22 mouse cellular contexts compared by ENCODE assay signal in genomic region chr5:122390671-122391070, GRCm38 (mm10). TPM values are rescaled to one million over a fixed set of nuclear protein-coding genes. Genes with fewer than 3 reads are reported as not detected.
DNase-seq lines count a peak whose midpoint lies in the region; ATAC-seq and TF ChIP-seq lines count a peak whose summit lies in the region.
"Had no signal": no experiment of that assay in that cellular context is flagged by ENCODE, and none has a peak within 500 bp of the region (broad histone marks: within the 10 kb centered on the region; RNA-seq: fewer than 3 reads in every experiment).

No protein-coding gene starts in this region.

- TF ChIP-seq CTCF in lung, embryonic 14.5 days (IDR thresholded peaks at IDR 0.05; ENCODE audit: low read depth) = no peak
- no peak for TF ChIP-seq CTCF in lung, postnatal 0 days (IDR thresholded peaks at IDR 0.05)
- no peak for TF ChIP-seq CTCF in stomach, postnatal 0 days (IDR thresholded peaks at IDR 0.05; ENCODE audit: low read depth)

- H3K27me3 ChIP-seq in lung, embryonic 14.5 days (ENCODE audit: insufficient read depth, low read length) = no peaks in the 10 kb centered on the region
- no peaks in the 10 kb centered on the region for H3K27me3 ChIP-seq in lung, postnatal 0 days (replicated peaks; ENCODE audit: insufficient read depth, low read length)
- no peaks in the 10 kb centered on the region for H3K27me3 ChIP-seq in midbrain, embryonic 15.5 days (replicated peaks)
- no peaks in the 10 kb centered on the region for H3K27me3 ChIP-seq in midbrain, embryonic 16.5 days (ENCODE audit: control insufficient read depth, insufficient read depth, low read depth, low read length)
- H3K27me3 ChIP-seq in stomach, embryonic 14.5 days (ENCODE audit: control insufficient read depth, insufficient read depth, low read length) = no peaks in the 10 kb centered on the region
- H3K27me3 ChIP-seq in stomach, postnatal 0 days (ENCODE audit: control insufficient read depth, insufficient read depth, low read length) = no peaks in the 10 kb centered on the region
- H3K27me3 ChIP-seq: CH12.LX; embryonic facial prominence, embryonic 12.5 days; forebrain, embryonic 13.5 days; forebrain, embryonic 15.5 days; Patski had no signal

- ATAC-seq in lung, embryonic 14.5 days (ENCODE audit: insufficient read depth) = peak; percentile 26; the same call in 1 of the 2 replicates
- ATAC-seq in lung, postnatal 0 days = no peak
- ATAC-seq in midbrain, embryonic 15.5 days (replicated peaks) = peak; percentile 31; the same call in 1 of the 2 replicates
- ATAC-seq in midbrain, embryonic 16.5 days = no peak
- ATAC-seq in stomach, embryonic 14.5 days (ENCODE audit: insufficient number of reproducible peaks, insufficient read depth, low FRiP score, low read depth) = peak; percentile 24; the same call in 1 of the 2 replicates
- no peak for ATAC-seq in stomach, postnatal 0 days (ENCODE audit: low FRiP score, low TSS enrichment)

- DNase-seq in cerebellum, adult 9-10 months = peak; percentile 36
- DNase-seq in cerebellum, postnatal 4 days (ENCODE audit: low spot score in 2 of 2) = no peak
- no peak for DNase-seq in lung, embryonic 14.5 days
- DNase-seq in lung, postnatal 0 days (ENCODE audit: low spot score) = no peak
- no peak for DNase-seq in stomach, postnatal 0 days (ENCODE audit: low spot score)
- DNase-seq: adrenal gland, adult 8-10 months; adrenal gland, postnatal 14 days; adrenal gland, postnatal 36 days; B cell, adult 2 months; cerebellum, adult 11-12 months; cerebellum, adult 2 months; cerebellum, postnatal 36 days had no signal

- no peaks in the 10 kb centered on the region for H3K36me3 ChIP-seq in lung, embryonic 14.5 days (ENCODE audit: insufficient read depth)
- H3K36me3 ChIP-seq in lung, postnatal 0 days (ENCODE audit: insufficient read depth, low read length) = no peaks in the 10 kb centered on the region
- no peaks in the 10 kb centered on the region; the same call in 1 of the 2 replicates for H3K36me3 ChIP-seq in midbrain, embryonic 15.5 days (replicated peaks)
- H3K36me3 ChIP-seq in midbrain, embryonic 16.5 days (ENCODE audit: control insufficient read depth, insufficient read depth, low read length) = no peaks in the 10 kb centered on the region
- H3K36me3 ChIP-seq in stomach, embryonic 14.5 days (ENCODE audit: control insufficient read depth, insufficient read depth, low read length) = no peaks in the 10 kb centered on the region
- H3K36me3 ChIP-seq in stomach, postnatal 0 days (ENCODE audit: control insufficient read depth, insufficient read depth, low read length) = no peaks in the 10 kb centered on the region; the same call in 1 of the 2 replicates
- H3K36me3 ChIP-seq: forebrain, embryonic 15.5 days had no signal

- H3K4me2 ChIP-seq in lung, embryonic 14.5 days = no peak overlapping the region
- no peak overlapping the region for H3K4me2 ChIP-seq in lung, postnatal 0 days (replicated peaks; ENCODE audit: low read depth, low read length)
- no peak overlapping the region for H3K4me2 ChIP-seq in midbrain, embryonic 15.5 days
- H3K4me2 ChIP-seq in midbrain, embryonic 16.5 days (ENCODE audit: low read length) = no peak overlapping the region
- no peak overlapping the region for H3K4me2 ChIP-seq in stomach, embryonic 14.5 days (replicated peaks; ENCODE audit: low read depth, low read length)
- H3K4me2 ChIP-seq in stomach, postnatal 0 days (replicated peaks; ENCODE audit: low read depth) = no peak overlapping the region
- H3K4me2 ChIP-seq: embryonic facial prominence, embryonic 12.5 days had no signal

- no peak for TF ChIP-seq EP300 in lung, postnatal 0 days (IDR thresholded peaks at IDR 0.05)
- no peak for TF ChIP-seq EP300 in stomach, postnatal 0 days (optimal IDR thresholded peaks at IDR 0.05)

- no peak overlapping the region for H3K9ac ChIP-seq in lung, embryonic 14.5 days
- no peak overlapping the region for H3K9ac ChIP-seq in lung, postnatal 0 days (replicated peaks; ENCODE audit: low read depth)
- H3K9ac ChIP-seq in midbrain, embryonic 15.5 days = no peak overlapping the region
- no peak overlapping the region for H3K9ac ChIP-seq in midbrain, embryonic 16.5 days (ENCODE audit: low read depth, low read length)
- no peak overlapping the region for H3K9ac ChIP-seq in stomach, embryonic 14.5 days (replicated peaks; ENCODE audit: low read depth, low read length)
- no peak overlapping the region for H3K9ac ChIP-seq in stomach, postnatal 0 days (ENCODE audit: low read length)
- H3K9ac ChIP-seq: embryonic facial prominence, embryonic 12.5 days; forebrain, embryonic 13.5 days; forebrain, embryonic 15.5 days had no signal

- no peak overlapping the region for H3K27ac ChIP-seq in lung, embryonic 14.5 days (ENCODE audit: low read depth)
- no peak overlapping the region for H3K27ac ChIP-seq in lung, postnatal 0 days (ENCODE audit: low read length)
- H3K27ac ChIP-seq in midbrain, embryonic 15.5 days = no peak overlapping the region
- H3K27ac ChIP-seq in midbrain, embryonic 16.5 days (ENCODE audit: low read length) = no peak overlapping the region
- no peak overlapping the region for H3K27ac ChIP-seq in stomach, embryonic 14.5 days (ENCODE audit: low read length)
- H3K27ac ChIP-seq in stomach, postnatal 0 days (replicated peaks) = no peak overlapping the region
- H3K27ac ChIP-seq: embryonic facial prominence, embryonic 12.5 days; forebrain, embryonic 13.5 days had no signal

- H3K4me3 ChIP-seq in lung, embryonic 14.5 days (ENCODE audit: low read depth, low read length) = no peak overlapping the region
- H3K4me3 ChIP-seq in lung, postnatal 0 days (ENCODE audit: low read depth, low read length) = no peak overlapping the region
- H3K4me3 ChIP-seq in midbrain, embryonic 15.5 days = no peak overlapping the region
- no peak overlapping the region for H3K4me3 ChIP-seq in midbrain, embryonic 16.5 days (ENCODE audit: low read depth, low read length)
- no peak overlapping the region for H3K4me3 ChIP-seq in stomach, embryonic 14.5 days (ENCODE audit: low read depth, low read length)
- H3K4me3 ChIP-seq in stomach, postnatal 0 days (ENCODE audit: low read depth, low read length) = no peak overlapping the region
- H3K4me3 ChIP-seq: embryonic facial prominence, embryonic 12.5 days; forebrain, embryonic 13.5 days had no signal

- H3K4me1 ChIP-seq in lung, embryonic 14.5 days (ENCODE audit: insufficient read depth) = no peaks in the 10 kb centered on the region; the same call in 1 of the 2 replicates
- H3K4me1 ChIP-seq in lung, postnatal 0 days (ENCODE audit: insufficient read depth, low read depth, low read length) = peaks cover 3% of the 10 kb centered on the region; the same call in 1 of the 2 replicates
- H3K4me1 ChIP-seq in midbrain, embryonic 15.5 days = peaks cover 16% of the 10 kb centered on the region
- peaks cover 9% of the 10 kb centered on the region for H3K4me1 ChIP-seq in midbrain, embryonic 16.5 days (ENCODE audit: control insufficient read depth, insufficient read depth, low read length)
- H3K4me1 ChIP-seq in stomach, embryonic 14.5 days (ENCODE audit: control insufficient read depth, insufficient read depth, low read length) = peaks cover 7% of the 10 kb centered on the region; the same call in 1 of the 2 replicates
- H3K4me1 ChIP-seq in stomach, postnatal 0 days (replicated peaks; ENCODE audit: control insufficient read depth, insufficient read depth) = peaks cover 3% of the 10 kb centered on the region; the same call in 1 of the 2 replicates

- H3K9me3 ChIP-seq in lung, embryonic 14.5 days (ENCODE audit: low read depth, low read length) = no peaks in the 10 kb centered on the region
- H3K9me3 ChIP-seq in lung, postnatal 0 days (ENCODE audit: low read length) = no peaks in the 10 kb centered on the region
- no peaks in the 10 kb centered on the region for H3K9me3 ChIP-seq in midbrain, embryonic 15.5 days
- no peaks in the 10 kb centered on the region for H3K9me3 ChIP-seq in midbrain, embryonic 16.5 days (replicated peaks; ENCODE audit: control insufficient read depth, low read length, poor library complexity, severe bottlenecking)
- H3K9me3 ChIP-seq in stomach, embryonic 14.5 days (ENCODE audit: control insufficient read depth, low read depth, low read length) = no peaks in the 10 kb centered on the region
- H3K9me3 ChIP-seq in stomach, postnatal 0 days (ENCODE audit: control insufficient read depth, low read length) = no peaks in the 10 kb centered on the region
- H3K9me3 ChIP-seq: embryonic facial prominence, embryonic 10.5 days; embryonic facial prominence, embryonic 12.5 days; forebrain, embryonic 13.5 days; forebrain, embryonic 15.5 days; G1E had no signal

RNA-seq across cellular contexts. Expression of gene Arpc3, which starts 1.0 kb away (rescaled TPM):
- polyA plus RNA-seq in lung, embryonic 14.5 days (2014; fragmentation: Nextera tagmentation; extraction: Ambion mirVana) = 45.7 and 48.7 TPM in 2 replicates
- polyA plus RNA-seq in lung, postnatal 0 days (2015; fragmentation: Nextera tagmentation; extraction: Ambion mirVana) = 169 and 177 TPM in 2 replicates
- polyA plus RNA-seq in midbrain, embryonic 15.5 days (2015; fragmentation: Nextera tagmentation; extraction: Ambion mirVana) = 146 and 148 TPM in 2 replicates
- 168 and 172 TPM in 2 replicates for polyA plus RNA-seq in midbrain, embryonic 16.5 days (2015; fragmentation: Nextera tagmentation; extraction: Ambion mirVana)
- polyA plus RNA-seq in stomach, embryonic 14.5 days (2014; fragmentation: Nextera tagmentation; extraction: Ambion mirVana) = 43.4 and 49.9 TPM in 2 replicates
- 147 TPM in 2 replicates for polyA plus RNA-seq in stomach, postnatal 0 days (2015; fragmentation: Nextera tagmentation; extraction: Ambion mirVana)

RNA-seq across cellular contexts. Expression of gene Fam216a, which starts 18.5 kb away (rescaled TPM):
- polyA plus RNA-seq in lung, embryonic 14.5 days (2014; fragmentation: Nextera tagmentation; extraction: Ambion mirVana) = 74.4 and 77.3 TPM in 2 replicates
- polyA plus RNA-seq in lung, postnatal 0 days (2015; fragmentation: Nextera tagmentation; extraction: Ambion mirVana) = 41.0 and 42.1 TPM in 2 replicates
- polyA plus RNA-seq in midbrain, embryonic 15.5 days (2015; fragmentation: Nextera tagmentation; extraction: Ambion mirVana) = 149 and 162 TPM in 2 replicates
- 135 and 139 TPM in 2 replicates for polyA plus RNA-seq in midbrain, embryonic 16.5 days (2015; fragmentation: Nextera tagmentation; extraction: Ambion mirVana)
- 62.9 and 64.7 TPM in 2 replicates for polyA plus RNA-seq in stomach, embryonic 14.5 days (2014; fragmentation: Nextera tagmentation; extraction: Ambion mirVana)
- 23.8 and 26.0 TPM in 2 replicates for polyA plus RNA-seq in stomach, postnatal 0 days (2015; fragmentation: Nextera tagmentation; extraction: Ambion mirVana)

RNA-seq across cellular contexts. Expression of gene Gpn3, which starts 19.0 kb away (rescaled TPM):
- 72.1 and 75.5 TPM in 2 replicates for polyA plus RNA-seq in lung, embryonic 14.5 days (2014; fragmentation: Nextera tagmentation; extraction: Ambion mirVana)
- 61.2 and 69.2 TPM in 2 replicates for polyA plus RNA-seq in lung, postnatal 0 days (2015; fragmentation: Nextera tagmentation; extraction: Ambion mirVana)
- 42.9 and 47.7 TPM in 2 replicates for polyA plus RNA-seq in midbrain, embryonic 15.5 days (2015; fragmentation: Nextera tagmentation; extraction: Ambion mirVana)
- polyA plus RNA-seq in midbrain, embryonic 16.5 days (2015; fragmentation: Nextera tagmentation; extraction: Ambion mirVana) = 42.3 and 42.7 TPM in 2 replicates
- polyA plus RNA-seq in stomach, embryonic 14.5 days (2014; fragmentation: Nextera tagmentation; extraction: Ambion mirVana) = 65.7 and 67.0 TPM in 2 replicates
- 40.5 and 41.5 TPM in 2 replicates for polyA plus RNA-seq in stomach, postnatal 0 days (2015; fragmentation: Nextera tagmentation; extraction: Ambion mirVana)

RNA-seq across cellular contexts. Expression of gene Anapc7, which starts 30.8 kb away (rescaled TPM):
- 26.8 and 31.9 TPM in 2 replicates for polyA plus RNA-seq in lung, embryonic 14.5 days (2014; fragmentation: Nextera tagmentation; extraction: Ambion mirVana)
- 25.2 and 26.5 TPM in 2 replicates for polyA plus RNA-seq in lung, postnatal 0 days (2015; fragmentation: Nextera tagmentation; extraction: Ambion mirVana)
- 51.2 and 54.5 TPM in 2 replicates for polyA plus RNA-seq in midbrain, embryonic 15.5 days (2015; fragmentation: Nextera tagmentation; extraction: Ambion mirVana)
- 44.3 and 45.9 TPM in 2 replicates for polyA plus RNA-seq in midbrain, embryonic 16.5 days (2015; fragmentation: Nextera tagmentation; extraction: Ambion mirVana)
- polyA plus RNA-seq in stomach, embryonic 14.5 days (2014; fragmentation: Nextera tagmentation; extraction: Ambion mirVana) = 23.3 and 29.4 TPM in 2 replicates
- 20.7 and 21.7 TPM in 2 replicates for polyA plus RNA-seq in stomach, postnatal 0 days (2015; fragmentation: Nextera tagmentation; extraction: Ambion mirVana)

RNA-seq across cellular contexts. Expression of gene Vps29, which starts 36.5 kb away (rescaled TPM):
- polyA plus RNA-seq in lung, embryonic 14.5 days (2014; fragmentation: Nextera tagmentation; extraction: Ambion mirVana) = 219 and 223 TPM in 2 replicates
- 189 and 193 TPM in 2 replicates for polyA plus RNA-seq in lung, postnatal 0 days (2015; fragmentation: Nextera tagmentation; extraction: Ambion mirVana)
- 268 and 286 TPM in 2 replicates for polyA plus RNA-seq in midbrain, embryonic 15.5 days (2015; fragmentation: Nextera tagmentation; extraction: Ambion mirVana)
- polyA plus RNA-seq in midbrain, embryonic 16.5 days (2015; fragmentation: Nextera tagmentation; extraction: Ambion mirVana) = 320 and 347 TPM in 2 replicates
- polyA plus RNA-seq in stomach, embryonic 14.5 days (2014; fragmentation: Nextera tagmentation; extraction: Ambion mirVana) = 209 and 221 TPM in 2 replicates
- 187 and 191 TPM in 2 replicates for polyA plus RNA-seq in stomach, postnatal 0 days (2015; fragmentation: Nextera tagmentation; extraction: Ambion mirVana)

Comparison
In these comparisons a context has a peak if more than half of its experiments do, and no peak if none do; other contexts are left out.
1. ATAC-seq: peak in lung, embryonic 14.5 days (single experiment), midbrain, embryonic 15.5 days (single experiment) and stomach, embryonic 14.5 days (single experiment); none in lung, postnatal 0 days (single experiment), midbrain, embryonic 16.5 days (single experiment) and stomach, postnatal 0 days (single experiment).